Mouse (Mus musculus) brain, adult 2 months (tissue): ENCODE measurements around the gene Phactr2.
A peak's percentile ranks its signal among the peaks of the same experiment; 100 is the strongest.

Experiments used
- DNase-seq: peaks from one replicate; pipeline ENCODE4 v3.0.0; 2011; ENCODE audit warnings: low read depth, low spot score

Phactr2 gene

GRCm38 (mm10) chr10:13275152-13275551 lies 199.1 kb downstream of the Phactr2 start:
- no peak for DNase-seq

- no peak for DNase-seq
These were observed 199.5 kb downstream of the Phactr2 start for GRCm38 (mm10) chr10:13274699-13275098.

GRCm38 (mm10) chr10:13273756-13274155 lies 200.5 kb downstream of the Phactr2 start:
- DNase-seq = no peak

- DNase-seq = no peak
These were observed 202.5 kb downstream of the Phactr2 start for GRCm38 (mm10) chr10:13271716-13272115.

GRCm38 (mm10) chr10:13271099-13271498 lies 203.1 kb downstream of the Phactr2 start:
- DNase-seq = no peak

GRCm38 (mm10) chr10:13270270-13270669 lies 203.9 kb downstream of the Phactr2 start:
- DNase-seq = no peak

GRCm38 (mm10) chr10:13259251-13259650 lies 215.0 kb downstream of the Phactr2 start:
- no peak for DNase-seq

- DNase-seq = no peak
These were observed 218.0 kb downstream of the Phactr2 start for GRCm38 (mm10) chr10:13256196-13256595.

- peak; percentile 45 for DNase-seq
These were observed 223.9 kb downstream of the Phactr2 start for GRCm38 (mm10) chr10:13250280-13250679.

GRCm38 (mm10) chr10:13249126-13249525 lies 225.1 kb downstream of the Phactr2 start:
- DNase-seq = no peak

- no peak for DNase-seq
These were observed 228.5 kb downstream of the Phactr2 start for GRCm38 (mm10) chr10:13245714-13246113.

- DNase-seq = no peak
These were observed 230.0 kb downstream of the Phactr2 start for GRCm38 (mm10) chr10:13244192-13244591.

GRCm38 (mm10) chr10:13240431-13240830 lies 233.8 kb downstream of the Phactr2 start:
- no peak for DNase-seq

- no peak for DNase-seq
These were observed 236.0 kb downstream of the Phactr2 start for GRCm38 (mm10) chr10:13238188-13238587.

GRCm38 (mm10) chr10:13236866-13237265 lies 237.3 kb downstream of the Phactr2 start:
- DNase-seq = no peak

- no peak for DNase-seq
These were observed 239.7 kb downstream of the Phactr2 start for GRCm38 (mm10) chr10:13234503-13234902.

GRCm38 (mm10) chr10:13233941-13234340 lies 240.3 kb downstream of the Phactr2 start:
- no peak for DNase-seq

- no peak for DNase-seq
These were observed 241.0 kb downstream of the Phactr2 start for GRCm38 (mm10) chr10:13233143-13233622.

- DNase-seq = peak; percentile 53
These were observed 241.6 kb downstream of the Phactr2 start for GRCm38 (mm10) chr10:13232443-13233142.

GRCm38 (mm10) chr10:13230716-13231115 lies 243.5 kb downstream of the Phactr2 start:
- no peak for DNase-seq

GRCm38 (mm10) chr10:13225377-13226063 lies 248.7 kb downstream of the Phactr2 start:
- DNase-seq = no peak

GRCm38 (mm10) chr10:13222135-13222534 lies 252.1 kb downstream of the Phactr2 start:
- DNase-seq = no peak

GRCm38 (mm10) chr10:13220061-13220460 lies 254.2 kb downstream of the Phactr2 start:
- DNase-seq = no peak
